Mouse (Mus musculus): ENCODE data around the gene Wdr90. TPM values are rescaled to one million over a fixed set of nuclear protein-coding genes. Genes with fewer than 3 reads are reported as not detected.
"Not testable (repeated sequence)": the region's sequence is repeated elsewhere in the genome, so short reads cannot be mapped to it uniquely, and the experiment has no call there.

The Wdr90 gene
- total RNA-seq, 4 experiments from 2014 or later, result 0.36 to 1.6 (median 0.84) TPM

DNA sequence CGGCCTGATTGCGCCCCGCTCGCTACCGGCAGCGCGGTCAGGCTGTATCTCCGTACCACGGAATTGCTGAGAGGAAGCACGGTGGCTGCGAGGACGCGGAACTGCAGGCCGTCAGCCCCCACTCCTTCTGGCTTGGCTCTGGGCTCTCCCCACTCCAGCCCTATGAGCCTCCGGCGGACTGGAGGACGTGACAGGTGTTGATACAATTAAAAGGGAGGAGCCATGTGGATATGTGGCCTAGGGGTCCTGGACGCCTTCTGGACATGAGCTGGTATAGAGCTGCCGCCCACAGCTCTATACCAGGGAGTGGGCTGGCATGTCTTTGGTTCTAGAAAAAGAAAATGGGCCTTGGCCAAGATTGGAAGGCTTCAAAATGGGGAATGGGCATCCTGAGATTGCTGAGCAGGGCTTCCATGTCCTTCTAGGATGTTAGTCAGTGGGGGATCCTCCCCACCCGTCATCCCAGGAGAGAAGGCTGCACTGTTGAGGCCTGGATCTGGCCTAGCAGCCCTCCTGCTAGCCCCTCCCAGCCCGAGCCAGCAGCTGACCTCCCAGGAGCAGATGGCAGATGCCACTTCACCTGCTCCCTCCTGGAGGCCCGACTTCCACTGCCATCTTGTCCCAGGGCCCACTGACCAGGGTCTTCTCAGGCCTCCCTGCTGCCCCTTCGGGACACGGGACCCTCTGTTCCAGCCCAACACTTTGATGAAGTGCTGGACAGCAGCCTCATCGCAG lies 51.5 kb downstream of the Wdr90 start:
- no peak for DNase-seq (ENCODE audit: low spot score in 2 of 2)

GRCm38 (mm10) chr17:25808789-25809605 lies 52.3 kb downstream of the Wdr90 start, which contains the start of gene Fbxl16:
TSS of gene Fbxl16 (plus strand) at chr17:25809085.
- peak in 1 of 2 experiments; percentile 47 for DNase-seq (ENCODE audit: low spot score in 2 of 2)

DNA sequence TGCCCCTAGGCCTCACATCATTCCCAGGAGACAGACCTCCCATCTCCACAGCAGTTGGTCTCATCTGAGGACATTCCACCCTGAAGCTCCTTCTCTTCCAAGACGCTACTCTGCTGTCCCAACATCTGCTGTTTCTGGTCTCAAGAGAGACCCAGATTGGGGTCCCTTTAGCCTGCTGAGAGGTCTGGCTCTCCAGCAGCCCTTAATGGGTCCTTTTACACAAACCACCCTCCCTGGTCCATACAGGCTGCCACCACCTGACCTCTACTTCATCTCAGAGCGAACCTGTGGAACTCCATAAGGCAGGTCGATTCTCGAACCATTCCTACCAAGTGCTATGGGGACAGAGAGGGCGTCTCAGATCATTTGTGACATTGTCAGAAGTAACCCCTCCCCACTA lies 53.3 kb downstream of the Wdr90 start:
- DNase-seq (ENCODE audit: low spot score in 2 of 2), result no peak

GRCm38 (mm10) chr17:25807452-25807851 lies 53.8 kb downstream of the Wdr90 start:
- DNase-seq (ENCODE audit: low spot score in 2 of 2), result not testable (repeated sequence)

- DNase-seq (ENCODE audit: low spot score in 2 of 2), result no peak
These were observed 54.8 kb downstream of the Wdr90 start for GRCm38 (mm10) chr17:25806507-25806906.

DNA sequence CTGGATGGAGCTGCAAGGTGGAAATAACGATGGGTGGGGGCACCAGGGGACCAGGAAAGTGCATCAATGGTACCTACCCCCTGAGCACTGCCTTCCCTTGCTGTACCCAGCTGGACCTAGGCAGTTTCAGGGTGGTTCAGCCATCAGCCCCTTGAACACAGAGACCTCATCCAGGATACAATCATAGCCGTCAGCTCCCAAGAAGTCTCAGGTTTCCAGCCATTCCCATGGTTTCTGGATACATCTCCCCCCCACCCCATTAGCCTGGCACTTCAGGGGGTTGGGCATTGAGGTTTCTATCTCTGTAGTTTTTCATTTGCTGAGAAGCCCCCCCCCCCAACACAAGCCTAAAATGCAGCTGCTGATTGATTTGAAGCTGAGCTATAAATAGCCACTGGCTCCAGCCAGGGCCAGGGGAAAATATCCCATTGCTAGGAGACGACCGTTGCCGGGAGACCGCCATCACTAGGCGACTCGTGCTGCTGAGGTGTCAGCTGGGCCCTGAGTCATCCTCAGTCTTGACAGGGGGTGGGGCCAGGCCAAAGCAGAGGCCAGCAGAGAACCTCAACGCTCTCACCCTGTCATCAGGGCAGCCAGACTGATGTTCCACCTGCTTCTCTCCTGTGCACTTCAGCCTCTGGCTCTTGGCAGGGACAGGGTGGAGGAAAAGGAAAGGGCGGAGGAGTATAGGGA lies 58.3 kb downstream of the Wdr90 start:
- no peak for DNase-seq (ENCODE audit: low spot score in 2 of 2)

- no peak for DNase-seq (ENCODE audit: low spot score in 2 of 2)
These were observed 60.3 kb downstream of the Wdr90 start for GRCm38 (mm10) chr17:25801029-25801428.

GRCm38 (mm10) chr17:25796951-25797369 lies 64.3 kb downstream of the Wdr90 start, which contains the start of gene Metrn:
TSS of gene Metrn (minus strand) at chr17:25797136.
- peak; percentile 78 to 80 for DNase-seq (ENCODE audit: low spot score in 2 of 2)

GRCm38 (mm10) chr17:25796211-25796771 lies 65.0 kb downstream of the Wdr90 start:
- DNase-seq (ENCODE audit: low spot score in 2 of 2), result peak; percentile 57 to 69

- DNase-seq (ENCODE audit: low spot score in 2 of 2), result no peak
These were observed 65.7 kb downstream of the Wdr90 start, which contains the start of gene AC134908.4 for GRCm38 (mm10) chr17:25795609-25796092. TSS of gene AC134908.4 (minus strand) at chr17:25795659.

DNA sequence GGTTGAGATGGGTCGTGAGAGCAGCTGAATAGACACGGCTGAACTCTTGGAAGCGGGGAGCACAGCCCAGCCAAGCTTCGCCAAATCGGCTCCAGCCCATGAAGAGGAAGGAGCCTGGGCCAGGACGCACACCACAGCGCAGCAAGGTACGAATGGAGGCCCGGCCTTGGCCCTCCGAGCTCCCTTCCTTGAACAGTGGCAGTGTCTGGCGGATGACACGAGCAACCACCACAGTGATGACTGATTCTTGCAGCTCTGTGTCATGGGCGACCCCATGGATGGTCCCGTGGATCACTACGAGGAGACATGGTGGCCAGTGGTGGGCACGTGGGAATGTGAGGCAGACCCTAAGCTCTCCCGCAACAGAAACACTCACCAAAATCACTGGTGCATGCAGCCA lies 66.3 kb downstream of the Wdr90 start:
- no peak for DNase-seq (ENCODE audit: low spot score in 2 of 2)

Small RNA genes within 50 kb of the gene (microRNA-seq; reads per million reads assigned to microRNA genes)
- gene Mir3082, result not detected

Other genes with a start within 250 kb of the Wdr90 start
- gene Gng13, start 144.3 kb downstream of the Wdr90 start, total RNA-seq (2022), result not detected
- gene Chtf18, start 134.1 kb downstream of the Wdr90 start, total RNA-seq (2022), result 1 to 10 TPM in 1 of 4 experiments, under 1 TPM in 3; 0.87 to 1.4 (median 0.94) TPM
- gene Rpusd1, start 133.8 kb downstream of the Wdr90 start, total RNA-seq (2022), result 1 to 10 TPM; 2.4 to 3.5 (median 3.1) TPM
- gene Mslnl, start 125.5 kb downstream of the Wdr90 start, total RNA-seq (2022), result not detected
- gene Msln, start 107.1 kb downstream of the Wdr90 start, total RNA-seq (2022), result under 1 TPM in 2 of 4 experiments, not detected in 2; 0.13 TPM
- gene Narfl, start 87.7 kb downstream of the Wdr90 start, total RNA-seq (2022), result 10 to 100 TPM; 24.4 to 29.6 (median 26.5) TPM
- 10 to 100 TPM in 3 of 4 experiments, 1 to 10 TPM in 1; 9.4 to 12.1 (median 10.1) TPM for gene Haghl, start 75.8 kb downstream of the Wdr90 start, total RNA-seq (2022)
- gene Ccdc78, start 74.9 kb downstream of the Wdr90 start, total RNA-seq (2022), result not detected
- 10 to 100 TPM; 46.3 to 53.3 (median 47.6) TPM for gene Fam173a, start 68.6 kb downstream of the Wdr90 start, total RNA-seq (2022)
- 1 to 10 TPM in 1 of 4 experiments, not detected in 3; 1.2 TPM for gene AC134908.4, start 65.8 kb downstream of the Wdr90 start, total RNA-seq (2022)
- 10 to 100 TPM; 39.6 to 52.1 (median 46.8) TPM for gene Metrn, start 64.4 kb downstream of the Wdr90 start, total RNA-seq (2022)
- gene Fbxl16, start 52.4 kb downstream of the Wdr90 start, total RNA-seq (2022), result 1 to 10 TPM in 1 of 4 experiments, under 1 TPM in 3; 0.27 to 1.0 (median 0.71) TPM
- 10 to 100 TPM in 3 of 4 experiments, 1 to 10 TPM in 1; 9.8 to 13.2 (median 11.7) TPM for gene Wdr24, start 37.9 kb downstream of the Wdr90 start, total RNA-seq (2022)
- gene Jmjd8, start 32.6 kb downstream of the Wdr90 start, total RNA-seq (2022), result 10 to 100 TPM; 11.0 to 13.0 (median 11.4) TPM
- 100 to 1,000 TPM in 1 of 4 experiments, 10 to 100 TPM in 3; 87.3 to 101 (median 91.1) TPM for gene Stub1, start 28.1 kb downstream of the Wdr90 start, total RNA-seq (2022)
- gene Rhbdl1, start 24.2 kb downstream of the Wdr90 start, total RNA-seq (2022), result 10 to 100 TPM in 3 of 4 experiments, 1 to 10 TPM in 1; 9.5 to 18.5 (median 16.7) TPM
- gene Gm20683, start 19.7 kb downstream of the Wdr90 start, total RNA-seq (2022), result 10 to 100 TPM in 2 of 4 experiments, 1 to 10 TPM in 2; 9.1 to 15.3 (median 12.3) TPM
- 10 to 100 TPM; 63.3 to 72.7 (median 68.0) TPM for gene Rhot2, start 16.6 kb downstream of the Wdr90 start, total RNA-seq (2022)
- gene Mcrip2, start 7.3 kb upstream of the Wdr90 start, total RNA-seq (2022), result 100 to 1,000 TPM in 1 of 4 experiments, 10 to 100 TPM in 3; 87.4 to 108 (median 92.5) TPM
- gene Mettl26, start 13.6 kb upstream of the Wdr90 start, total RNA-seq (2022), result 10 to 100 TPM; 27.4 to 42.1 (median 31.3) TPM
- gene Wfikkn1, start 19.4 kb upstream of the Wdr90 start, total RNA-seq (2022), result under 1 TPM; 0.15 to 0.62 (median 0.38) TPM
- gene Rab40c, start 58.2 kb upstream of the Wdr90 start, total RNA-seq (2022), result 10 to 100 TPM in 3 of 4 experiments, 1 to 10 TPM in 1; 7.9 to 13.3 (median 12.7) TPM
- gene Pigq, start 83.4 kb upstream of the Wdr90 start, total RNA-seq (2022), result 10 to 100 TPM; 18.1 to 21.0 (median 18.8) TPM
- not detected for gene Nhlrc4, start 83.5 kb upstream of the Wdr90 start, total RNA-seq (2022)
- gene A930017K11Rik, start 91.1 kb upstream of the Wdr90 start, total RNA-seq (2022), result not detected
- gene Capn15, start 124.3 kb upstream of the Wdr90 start, total RNA-seq (2022), result 1 to 10 TPM; 2.9 to 5.0 (median 4.1) TPM
- 10 to 100 TPM; 71.4 to 85.9 (median 78.5) TPM for gene Rab11fip3, start 208.1 kb upstream of the Wdr90 start, total RNA-seq (2022)
- 1 to 10 TPM; 2.8 to 4.2 (median 2.8) TPM for gene Decr2, start 228.8 kb upstream of the Wdr90 start, total RNA-seq (2022)
- gene Nme4, start 234.1 kb upstream of the Wdr90 start, total RNA-seq (2022), result 1 to 10 TPM; 1.9 to 4.0 (median 2.8) TPM